Mouse (Mus musculus): ENCODE data around the gene C2cd4a.

Gene C2cd4a

GRCm38 (mm10) chr9:67834535-67834934 lies 2.4 kb upstream of the C2cd4a start:
- DNase-seq (ENCODE audit: low spot score in 2 of 2), result no peak

GRCm38 (mm10) chr9:67831359-67832045 lies 628 bp downstream of the C2cd4a start:
- DNase-seq (ENCODE audit: low spot score in 2 of 2), result no peak

GRCm38 (mm10) chr9:67830411-67831358 lies 1.4 kb downstream of the C2cd4a start:
- DNase-seq (ENCODE audit: low spot score in 2 of 2), result peak in 1 of 2 experiments; percentile 51

- no peak for DNase-seq (ENCODE audit: low spot score in 2 of 2)
Measured at GRCm38 (mm10) chr9:67828182-67828581, 3.9 kb downstream of the C2cd4a start.

GRCm38 (mm10) chr9:67825527-67825926 lies 6.6 kb downstream of the C2cd4a start:
- no peak for DNase-seq (ENCODE audit: low spot score in 2 of 2)

- no peak for DNase-seq (ENCODE audit: low spot score in 2 of 2)
Measured at GRCm38 (mm10) chr9:67823131-67823530, 9.0 kb downstream of the C2cd4a start.

GRCm38 (mm10) chr9:67818668-67818950 lies 13.5 kb downstream of the C2cd4a start:
- DNase-seq (ENCODE audit: low spot score in 2 of 2), result no peak

GRCm38 (mm10) chr9:67817898-67818667 lies 14.0 kb downstream of the C2cd4a start:
- DNase-seq (ENCODE audit: low spot score in 2 of 2), result no peak

- no peak for DNase-seq (ENCODE audit: low spot score in 2 of 2)
Measured at GRCm38 (mm10) chr9:67816172-67816928, 15.8 kb downstream of the C2cd4a start.

- DNase-seq (ENCODE audit: low spot score in 2 of 2), result peak; percentile 50 to 72
Measured at GRCm38 (mm10) chr9:67813665-67814337, 18.3 kb downstream of the C2cd4a start.

GRCm38 (mm10) chr9:67813171-67813570 lies 19.0 kb downstream of the C2cd4a start:
- no peak for DNase-seq (ENCODE audit: low spot score in 2 of 2)

- no peak for DNase-seq (ENCODE audit: low spot score in 2 of 2)
Measured at GRCm38 (mm10) chr9:67811116-67811515, 21.0 kb downstream of the C2cd4a start.

GRCm38 (mm10) chr9:67810527-67810926 lies 21.6 kb downstream of the C2cd4a start:
- DNase-seq (ENCODE audit: low spot score in 2 of 2), result no peak

- DNase-seq (ENCODE audit: low spot score in 2 of 2), result no peak
Measured at GRCm38 (mm10) chr9:67807000-67807399, 25.1 kb downstream of the C2cd4a start.

- peak in 1 of 2 experiments; percentile 65 for DNase-seq (ENCODE audit: low spot score in 2 of 2)
Measured at GRCm38 (mm10) chr9:67802241-67802640, 29.9 kb downstream of the C2cd4a start.

GRCm38 (mm10) chr9:67799078-67799819 lies 32.9 kb downstream of the C2cd4a start:
- DNase-seq (ENCODE audit: low spot score in 2 of 2), result no peak

- DNase-seq (ENCODE audit: low spot score in 2 of 2), result no peak
Measured at GRCm38 (mm10) chr9:67795205-67795675, 36.9 kb downstream of the C2cd4a start.

- DNase-seq (ENCODE audit: low spot score in 2 of 2), result no peak
Measured at GRCm38 (mm10) chr9:67794668-67795067, 37.5 kb downstream of the C2cd4a start.

GRCm38 (mm10) chr9:67794216-67794615 lies 37.9 kb downstream of the C2cd4a start:
- DNase-seq (ENCODE audit: low spot score in 2 of 2), result no peak

GRCm38 (mm10) chr9:67793501-67793900 lies 38.6 kb downstream of the C2cd4a start:
- DNase-seq (ENCODE audit: low spot score in 2 of 2), result no peak
